Mouse (Mus musculus): Measurements from ENCODE around the gene Ankrd13b.

The Ankrd13b gene

GRCm38 (mm10) chr11:77461856-77462255 lies 27.6 kb downstream of the Ankrd13b start:
- no peak for DNase-seq

GRCm38 (mm10) chr11:77456866-77457265 lies 32.6 kb downstream of the Ankrd13b start:
- DNase-seq, result no peak

- no peak for DNase-seq
Measured at GRCm38 (mm10) chr11:77455770-77456510, 33.5 kb downstream of the Ankrd13b start.

- DNase-seq, result no peak
Measured at GRCm38 (mm10) chr11:77453388-77453787, 36.1 kb downstream of the Ankrd13b start.

- DNase-seq, result no peak
Measured at GRCm38 (mm10) chr11:77451670-77452069, 37.8 kb downstream of the Ankrd13b start.

GRCm38 (mm10) chr11:77449224-77449623 lies 40.3 kb downstream of the Ankrd13b start:
- no peak for DNase-seq

- DNase-seq, result peak in 1 of 2 experiments; percentile 39
Measured at GRCm38 (mm10) chr11:77446628-77447041, 42.8 kb downstream of the Ankrd13b start.

GRCm38 (mm10) chr11:77444939-77445338 lies 44.5 kb downstream of the Ankrd13b start:
- DNase-seq, result no peak

GRCm38 (mm10) chr11:77442186-77443170 lies 47.0 kb downstream of the Ankrd13b start:
- no peak for DNase-seq

- no peak for DNase-seq
Measured at GRCm38 (mm10) chr11:77441020-77441419, 48.5 kb downstream of the Ankrd13b start.

GRCm38 (mm10) chr11:77440081-77440480 lies 49.4 kb downstream of the Ankrd13b start:
- DNase-seq, result no peak

GRCm38 (mm10) chr11:77437026-77437425 lies 52.5 kb downstream of the Ankrd13b start:
- no peak for DNase-seq

- no peak for DNase-seq
Measured at GRCm38 (mm10) chr11:77428446-77428845, 61.0 kb downstream of the Ankrd13b start.

- DNase-seq, result no peak
Measured at GRCm38 (mm10) chr11:77423175-77423859, 66.2 kb downstream of the Ankrd13b start.

Data from spleen, adult 18-20 months (tissue).